Mouse (Mus musculus) hindbrain, embryonic 12.5 days (tissue): Measurements from ENCODE around the gene Sds. TPM values are rescaled to one million over a fixed set of nuclear protein-coding genes. Genes with fewer than 3 reads are reported as not detected.

Experiments
- ATAC-seq: fragments of 200-750 bp; cut with Nextera tagmentation; 2 replicates; pipeline ENCODE4 v1.8.0; 2017; ENCODE audit warnings: moderate TSS enrichment; ENCODE audit not compliant: low FRiP score
- H3K27ac ChIP-seq: fragments of 300-500 bp; sonication (generic); 2 replicates; pipeline ENCODE4 v1.5.1; 2016; ENCODE audit warnings: mild to moderate bottlenecking
- H3K27me3 ChIP-seq: fragments of 300-500 bp; sonication (generic); 2 replicates; pipeline ENCODE4 v1.6.1; 2016; ENCODE audit warnings: mild to moderate bottlenecking
- H3K36me3 ChIP-seq: fragments of 300-500 bp; sonication (generic); 2 replicates; pipeline ENCODE4 v1.6.1; 2016; ENCODE audit warnings: mild to moderate bottlenecking
- H3K4me1 ChIP-seq: fragments of 300-500 bp; sonication (generic); 2 replicates; pipeline ENCODE4 v1.6.1; 2016
- H3K4me2 ChIP-seq: fragments of 300-500 bp; sonication (generic); replicated peaks from 2 replicates; pipeline ENCODE4 v1.6.1; 2016; ENCODE audit warnings: mild to moderate bottlenecking
- H3K4me3 ChIP-seq: fragments of 300-500 bp; sonication (generic); 2 replicates; pipeline ENCODE4 v1.5.1; 2016; ENCODE audit warnings: mild to moderate bottlenecking
- H3K9ac ChIP-seq: fragments of 300-500 bp; sonication (generic); 2 replicates; pipeline ENCODE4 v1.6.1; 2016; ENCODE audit warnings: mild to moderate bottlenecking, moderate library complexity
- H3K9me3 ChIP-seq: fragments of 300-500 bp; sonication (generic); replicated peaks from 2 replicates; pipeline ENCODE4 v1.6.1; 2016; ENCODE audit warnings: mild to moderate bottlenecking
- WGBS: fragments of 180-500 bp; shearing (Covaris S2); methylation state at CpG from one replicate; pipeline ENCODE4 v1.1.7; 2016; 5-methylcytosine and 5-hydroxymethylcytosine counted together
- polyA plus RNA-seq: library from polyadenylated mRNA; unstranded; fragments of >200 nt; fragmentation: Nextera tagmentation; extraction: Ambion mirVana; gene quantifications from 2 replicates; pipeline ENCODE4 v1.2.1, GENCODE M21; 2016

Gene Sds
- polyA plus RNA-seq, 1 experiment from 2014 or later = not detected

GRCm38 (mm10) chr5:120456253-120456652, 20.1 kb upstream of the Sds start:
- H3K27ac ChIP-seq = no peak overlapping the region

GRCm38 (mm10) chr5:120456841-120457554, 19.3 kb upstream of the Sds start:
- Histone ChIP-seq H3K4me3 (no peak overlapping the region), H3K27me3 (peaks cover 28% of the 10 kb centered on the region), H3K9ac (no peak overlapping the region), H3K9me3 (no peaks in the 10 kb centered on the region), H3K4me2 (no peak overlapping the region), H3K27ac (no peak overlapping the region), H3K4me1 (peaks cover 6% of the 10 kb centered on the region; the same call in 1 of the 2 replicates), H3K36me3 (no peaks in the 10 kb centered on the region)
- 50% methylated on average over 6 of the region's 7 CpGs for WGBS
- no peak for ATAC-seq

More at GRCm38 (mm10) chr5:120456253-120456652, 20.1 kb upstream of the Sds start:
- Histone ChIP-seq H3K4me2 (no peak overlapping the region), H3K4me3 (no peak overlapping the region), H3K27me3 (peaks cover 21% of the 10 kb centered on the region), H3K9ac (no peak overlapping the region; the same call in 1 of the 2 replicates), H3K9me3 (no peaks in the 10 kb centered on the region), H3K4me1 (peaks cover 6% of the 10 kb centered on the region; the same call in 1 of the 2 replicates), H3K36me3 (no peaks in the 10 kb centered on the region)
- ATAC-seq = no peak
- 29% methylated on average over 1 of the region's 1 CpGs for WGBS

- H3K27me3 ChIP-seq = peaks cover 31% of the 10 kb centered on the region
- whole genome bisulfite sequencing = 6% methylated on average over 9 of the region's 9 CpGs
- H3K36me3 ChIP-seq = no peaks in the 10 kb centered on the region
- H3K4me3 ChIP-seq = no peak overlapping the region
- H3K4me1 ChIP-seq = peaks cover 6% of the 10 kb centered on the region; the same call in 1 of the 2 replicates
- ATAC-seq = peak; percentile 39; the same call in 1 of the 2 replicates
- no peak overlapping the region for H3K9ac ChIP-seq
- H3K4me2 ChIP-seq = no peak overlapping the region
- H3K27ac ChIP-seq = 0 out of 2 replicates have a peak overlapping the region, but pooled peaks have one; percentile 2
- no peaks in the 10 kb centered on the region for H3K9me3 ChIP-seq
These were observed 18.7 kb upstream of the Sds start for GRCm38 (mm10) chr5:120457628-120458027.

GRCm38 (mm10) chr5:120459133-120459532, 17.2 kb upstream of the Sds start:
- no peak for ATAC-seq
- 73% methylated on average over 10 of the region's 10 CpGs for WGBS
- no peak overlapping the region for H3K4me2 ChIP-seq
- H3K9me3 ChIP-seq = no peaks in the 10 kb centered on the region
- no peaks in the 10 kb centered on the region for H3K36me3 ChIP-seq
- H3K4me3 ChIP-seq = no peak overlapping the region
- no peak overlapping the region for H3K9ac ChIP-seq
- peaks cover 6% of the 10 kb centered on the region; the same call in 1 of the 2 replicates for H3K4me1 ChIP-seq
- no peak overlapping the region for H3K27ac ChIP-seq
- H3K27me3 ChIP-seq = peaks cover 37% of the 10 kb centered on the region

- no peak overlapping the region for H3K4me2 ChIP-seq
- no peak overlapping the region for H3K9ac ChIP-seq
- WGBS = 69% methylated on average over 15 of the region's 15 CpGs
- H3K4me1 ChIP-seq = peaks cover 3% of the 10 kb centered on the region; the same call in 1 of the 2 replicates
- no peaks in the 10 kb centered on the region; the same call in 1 of the 2 replicates for H3K9me3 ChIP-seq
- no peak overlapping the region for H3K4me3 ChIP-seq
- peaks cover 26% of the 10 kb centered on the region for H3K27me3 ChIP-seq
- no peak for ATAC-seq
- H3K36me3 ChIP-seq = no peaks in the 10 kb centered on the region
- H3K27ac ChIP-seq = no peak overlapping the region
These were observed 14.4 kb upstream of the Sds start for GRCm38 (mm10) chr5:120461902-120462301.

GRCm38 (mm10) chr5:120464321-120464720, 12.0 kb upstream of the Sds start:
- no peak overlapping the region for H3K4me3 ChIP-seq
- no peak overlapping the region for H3K9ac ChIP-seq
- WGBS = 73% methylated on average over 4 of the region's 4 CpGs
- no peak overlapping the region for H3K27ac ChIP-seq
- H3K36me3 ChIP-seq = no peaks in the 10 kb centered on the region
- H3K27me3 ChIP-seq = peaks cover 22% of the 10 kb centered on the region
- ATAC-seq = no peak
- H3K4me2 ChIP-seq = no peak overlapping the region
- peaks cover 4% of the 10 kb centered on the region; the same call in 1 of the 2 replicates for H3K4me1 ChIP-seq
- no peaks in the 10 kb centered on the region; the same call in 1 of the 2 replicates for H3K9me3 ChIP-seq

GRCm38 (mm10) chr5:120465062-120465461, 11.3 kb upstream of the Sds start:
- H3K27ac ChIP-seq = no peak overlapping the region
- ATAC-seq = no peak
- WGBS = 42% methylated on average over 5 of the region's 5 CpGs
- H3K27me3 ChIP-seq = peaks cover 22% of the 10 kb centered on the region
- no peaks in the 10 kb centered on the region; the same call in 1 of the 2 replicates for H3K9me3 ChIP-seq
- H3K36me3 ChIP-seq = no peaks in the 10 kb centered on the region
- H3K4me3 ChIP-seq = no peak overlapping the region
- no peak overlapping the region for H3K9ac ChIP-seq
- H3K4me1 ChIP-seq = peaks cover 4% of the 10 kb centered on the region; the same call in 1 of the 2 replicates
- no peak overlapping the region for H3K4me2 ChIP-seq

- 92% methylated on average over 6 of the region's 6 CpGs for WGBS
- ATAC-seq = no peak
- no peak overlapping the region for H3K27ac ChIP-seq
- no peaks in the 10 kb centered on the region; the same call in 1 of the 2 replicates for H3K9me3 ChIP-seq
- H3K4me2 ChIP-seq = no peak overlapping the region
- peaks cover 4% of the 10 kb centered on the region; the same call in 1 of the 2 replicates for H3K4me1 ChIP-seq
- H3K4me3 ChIP-seq = no peak overlapping the region
- H3K36me3 ChIP-seq = no peaks in the 10 kb centered on the region
- peaks cover 20% of the 10 kb centered on the region for H3K27me3 ChIP-seq
- H3K9ac ChIP-seq = no peak overlapping the region
These were observed 10.5 kb upstream of the Sds start for GRCm38 (mm10) chr5:120465860-120466259.

GRCm38 (mm10) chr5:120467026-120467425, 9.3 kb upstream of the Sds start:
- peak overlapping the region; percentile 22 for H3K4me3 ChIP-seq
- H3K27ac ChIP-seq = no peak overlapping the region
- WGBS = 17% methylated on average over 4 of the region's 4 CpGs
- H3K9me3 ChIP-seq = no peaks in the 10 kb centered on the region; the same call in 1 of the 2 replicates
- H3K9ac ChIP-seq = no peak overlapping the region
- peak overlapping the region; percentile 36 for H3K4me2 ChIP-seq
- H3K4me1 ChIP-seq = peaks cover 4% of the 10 kb centered on the region; the same call in 1 of the 2 replicates
- ATAC-seq = no peak
- H3K36me3 ChIP-seq = no peaks in the 10 kb centered on the region
- peaks cover 9% of the 10 kb centered on the region for H3K27me3 ChIP-seq

- Histone ChIP-seq H3K36me3 (no peaks in the 10 kb centered on the region), H3K9me3 (no peaks in the 10 kb centered on the region; the same call in 1 of the 2 replicates)
- ATAC-seq = no peak
These were observed 8.0 kb upstream of the Sds start for GRCm38 (mm10) chr5:120468336-120468735.

GRCm38 (mm10) chr5:120468830-120469229, 7.5 kb upstream of the Sds start:
- peaks cover 4% of the 10 kb centered on the region; the same call in 1 of the 2 replicates for H3K4me1 ChIP-seq
- no peak overlapping the region for H3K9ac ChIP-seq
- H3K9me3 ChIP-seq = no peaks in the 10 kb centered on the region; the same call in 1 of the 2 replicates
- ATAC-seq = no peak
- no peak overlapping the region for H3K4me3 ChIP-seq
- H3K27ac ChIP-seq = no peak overlapping the region
- no peaks in the 10 kb centered on the region for H3K36me3 ChIP-seq
- H3K4me2 ChIP-seq = no peak overlapping the region
- WGBS = 85% methylated on average over 6 of the region's 6 CpGs
- H3K27me3 ChIP-seq = peaks cover 4% of the 10 kb centered on the region; the same call in 1 of the 2 replicates

More at GRCm38 (mm10) chr5:120468336-120468735, 8.0 kb upstream of the Sds start:
- WGBS = 77% methylated on average over 5 of the region's 5 CpGs
- Histone ChIP-seq H3K27me3 (peaks cover 4% of the 10 kb centered on the region; the same call in 1 of the 2 replicates), H3K4me1 (peaks cover 4% of the 10 kb centered on the region; the same call in 1 of the 2 replicates), H3K4me3 (no peak overlapping the region), H3K27ac (no peak overlapping the region), H3K9ac (no peak overlapping the region), H3K4me2 (no peak overlapping the region)

- peaks cover 4% of the 10 kb centered on the region; the same call in 1 of the 2 replicates for H3K4me1 ChIP-seq
- peaks cover 4% of the 10 kb centered on the region; the same call in 1 of the 2 replicates for H3K27me3 ChIP-seq
- H3K36me3 ChIP-seq = no peaks in the 10 kb centered on the region
- ATAC-seq = no peak
- no peak overlapping the region for H3K4me3 ChIP-seq
- H3K9me3 ChIP-seq = no peaks in the 10 kb centered on the region
- H3K4me2 ChIP-seq = no peak overlapping the region
- H3K27ac ChIP-seq = no peak overlapping the region
- 58% methylated on average over 4 of the region's 4 CpGs for WGBS
- H3K9ac ChIP-seq = no peak overlapping the region
These were observed 4.8 kb upstream of the Sds start for GRCm38 (mm10) chr5:120471538-120471937.
